In the genomic region with DNA sequence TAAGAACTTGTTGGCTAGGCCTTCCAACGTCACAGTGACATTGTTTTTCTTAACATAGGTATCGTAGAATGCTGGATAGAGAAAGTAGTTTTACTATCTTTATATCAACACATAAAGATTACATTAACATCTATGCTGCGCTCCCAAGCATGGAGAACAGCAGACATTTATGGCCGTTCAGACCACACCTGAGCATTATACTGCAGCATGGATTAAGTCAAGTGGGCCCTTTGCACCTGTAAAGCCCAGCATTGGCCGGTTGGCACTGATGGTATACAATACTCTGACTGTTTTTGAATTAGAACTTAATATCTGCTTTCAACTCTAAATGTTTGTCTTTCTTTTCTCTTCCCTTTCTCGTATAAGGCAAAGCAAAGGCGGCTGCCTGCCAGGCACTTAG, we compare ENCODE assay signal across 22 mouse cellular contexts. TPM values are rescaled to one million over a fixed set of nuclear protein-coding genes. Genes with fewer than 3 reads are reported as not detected.
DNase-seq lines count a peak whose midpoint lies in the region; ATAC-seq and TF ChIP-seq lines count a peak whose summit lies in the region.
"Had no signal": no experiment of that assay in that cellular context is flagged by ENCODE, and none has a peak within 500 bp of the region (broad histone marks: within the 10 kb centered on the region; RNA-seq: fewer than 3 reads in every experiment).

No protein-coding gene starts in this region.

- H3K27me3 ChIP-seq in midbrain, embryonic 13.5 days = no peaks in the 10 kb centered on the region
- H3K27me3 ChIP-seq in midbrain, embryonic 16.5 days (ENCODE audit: control insufficient read depth, insufficient read depth, low read depth, low read length) = no peaks in the 10 kb centered on the region
- H3K27me3 ChIP-seq in intestine, embryonic 15.5 days (replicated peaks) = no peaks in the 10 kb centered on the region
- no peaks in the 10 kb centered on the region for H3K27me3 ChIP-seq in intestine, postnatal 0 days (replicated peaks; ENCODE audit: control insufficient read depth, insufficient read depth, low read length)
- H3K27me3 ChIP-seq: CH12.LX; embryonic facial prominence, embryonic 12.5 days; forebrain, embryonic 13.5 days had no signal

- H3K9me3 ChIP-seq in midbrain, embryonic 13.5 days = no peaks in the 10 kb centered on the region
- no peaks in the 10 kb centered on the region for H3K9me3 ChIP-seq in midbrain, embryonic 16.5 days (replicated peaks; ENCODE audit: control insufficient read depth, low read length, poor library complexity, severe bottlenecking)
- H3K9me3 ChIP-seq in intestine, embryonic 15.5 days = no peaks in the 10 kb centered on the region
- H3K9me3 ChIP-seq in intestine, postnatal 0 days (ENCODE audit: control insufficient read depth) = no peaks in the 10 kb centered on the region
- H3K9me3 ChIP-seq: embryonic facial prominence, embryonic 10.5 days; embryonic facial prominence, embryonic 12.5 days; forebrain, embryonic 13.5 days had no signal

- no peak overlapping the region for H3K4me3 ChIP-seq in midbrain, embryonic 13.5 days (replicated peaks)
- no peak overlapping the region for H3K4me3 ChIP-seq in midbrain, embryonic 16.5 days (ENCODE audit: low read depth, low read length)
- H3K4me3 ChIP-seq in intestine, embryonic 15.5 days (replicated peaks) = no peak overlapping the region
- H3K4me3 ChIP-seq in intestine, postnatal 0 days (ENCODE audit: low read depth, low read length) = no peak overlapping the region
- H3K4me3 ChIP-seq: embryonic facial prominence, embryonic 10.5 days; embryonic facial prominence, embryonic 12.5 days; forebrain, embryonic 13.5 days had no signal

- 76% methylated on average over 7 of the region's 7 CpGs for WGBS in midbrain, embryonic 13.5 days
- WGBS in midbrain, embryonic 16.5 days = 70% methylated on average over 7 of the region's 7 CpGs
- WGBS in intestine, embryonic 15.5 days = 63% methylated on average over 7 of the region's 7 CpGs
- WGBS in intestine, postnatal 0 days = 41% methylated on average over 7 of the region's 7 CpGs

- no peak for ATAC-seq in midbrain, embryonic 13.5 days
- ATAC-seq in midbrain, embryonic 16.5 days = no peak
- ATAC-seq in intestine, embryonic 15.5 days = peak; percentile 65; the same call in 1 of the 2 replicates
- ATAC-seq in intestine, postnatal 0 days = peak; percentile 64
- ATAC-seq: activated CD4-positive, CD25-positive, alpha-beta regulatory T cell, adult 4 months; forebrain, embryonic 13.5 days; Patski had no signal

- no peak overlapping the region for H3K27ac ChIP-seq in midbrain, embryonic 13.5 days
- no peak overlapping the region for H3K27ac ChIP-seq in midbrain, embryonic 16.5 days (ENCODE audit: low read length)
- no peak overlapping the region for H3K27ac ChIP-seq in intestine, embryonic 15.5 days
- H3K27ac ChIP-seq in intestine, postnatal 0 days (ENCODE audit: low read depth, low read length) = no peak overlapping the region
- H3K27ac ChIP-seq: embryonic facial prominence, embryonic 10.5 days; embryonic facial prominence, embryonic 12.5 days; forebrain, embryonic 13.5 days had no signal

- intact Hi-C loops in left cerebral cortex, postnatal 4 days (cut with DNase I) = no loop called here

- TF ChIP-seq CTCF in intestine, postnatal 0 days (IDR thresholded peaks at IDR 0.05; ENCODE audit: low read depth) = no peak

- no peak overlapping the region for H3K9ac ChIP-seq in midbrain, embryonic 13.5 days (replicated peaks)
- H3K9ac ChIP-seq in midbrain, embryonic 16.5 days (ENCODE audit: low read depth, low read length) = no peak overlapping the region
- no peak overlapping the region for H3K9ac ChIP-seq in intestine, embryonic 15.5 days
- no peak overlapping the region for H3K9ac ChIP-seq in intestine, postnatal 0 days (ENCODE audit: low read depth, low read length)
- H3K9ac ChIP-seq: embryonic facial prominence, embryonic 12.5 days; forebrain, embryonic 13.5 days had no signal

- H3K4me1 ChIP-seq in midbrain, embryonic 13.5 days (replicated peaks) = peaks cover 22% of the 10 kb centered on the region
- H3K4me1 ChIP-seq in midbrain, embryonic 16.5 days (ENCODE audit: control insufficient read depth, insufficient read depth, low read length) = peaks cover 29% of the 10 kb centered on the region
- 0 out of 2 replicates have a peak, but pooled peaks cover 8% of the 10 kb centered on the region for H3K4me1 ChIP-seq in intestine, embryonic 15.5 days (replicated peaks)
- no peaks in the 10 kb centered on the region for H3K4me1 ChIP-seq in intestine, postnatal 0 days (replicated peaks; ENCODE audit: control insufficient read depth, insufficient read depth, low read length)

- no peaks in the 10 kb centered on the region for H3K36me3 ChIP-seq in midbrain, embryonic 13.5 days
- no peaks in the 10 kb centered on the region for H3K36me3 ChIP-seq in midbrain, embryonic 16.5 days (ENCODE audit: control insufficient read depth, insufficient read depth, low read length)
- no peaks in the 10 kb centered on the region for H3K36me3 ChIP-seq in intestine, embryonic 15.5 days
- no peaks in the 10 kb centered on the region for H3K36me3 ChIP-seq in intestine, postnatal 0 days (ENCODE audit: control insufficient read depth, insufficient read depth)
- H3K36me3 ChIP-seq: embryonic facial prominence, embryonic 10.5 days; embryonic facial prominence, embryonic 12.5 days; G1E had no signal

- peak; percentile 13 for DNase-seq in heart, adult 11 months
- no peak for DNase-seq in heart, adult 9 months (ENCODE audit: low spot score in 2 of 2)
- DNase-seq in left cerebral cortex, postnatal 4 days = no peak
- DNase-seq in kidney, postnatal 10 days = no peak
- DNase-seq: adrenal gland, adult 8-10 months; B cell, adult 2 months; cerebellum, adult 11-12 months; cerebellum, adult 2 months; cerebellum, adult 9-10 months; cerebellum, postnatal 10 days; cerebellum, postnatal 25 days had no signal

- H3K4me2 ChIP-seq in midbrain, embryonic 13.5 days (replicated peaks) = 0 out of 2 replicates have a peak overlapping the region, but pooled peaks have one; percentile 24
- H3K4me2 ChIP-seq in midbrain, embryonic 16.5 days (ENCODE audit: low read length) = no peak overlapping the region
- no peak overlapping the region for H3K4me2 ChIP-seq in intestine, embryonic 15.5 days (replicated peaks)
- H3K4me2 ChIP-seq in intestine, postnatal 0 days (replicated peaks; ENCODE audit: low read depth) = peak overlapping the region; percentile 28
- H3K4me2 ChIP-seq: embryonic facial prominence, embryonic 12.5 days; forebrain, embryonic 13.5 days had no signal

RNA-seq across cellular contexts. Expression of gene Plcl2, which starts 4.8 kb away (rescaled TPM):
- polyA plus RNA-seq in midbrain, embryonic 13.5 days (2015; fragmentation: Nextera tagmentation; extraction: Ambion mirVana) = 7.5 and 8.0 TPM in 2 replicates
- polyA plus RNA-seq in midbrain, embryonic 16.5 days (2015; fragmentation: Nextera tagmentation; extraction: Ambion mirVana) = 9.2 and 9.7 TPM in 2 replicates
- 4.7 and 4.9 TPM in 2 replicates for polyA plus RNA-seq in intestine, embryonic 15.5 days (2015; fragmentation: Nextera tagmentation; extraction: Ambion mirVana)
- polyA plus RNA-seq in intestine, postnatal 0 days (2015; fragmentation: Nextera tagmentation; extraction: Ambion mirVana) = 4.3 and 4.8 TPM in 2 replicates
- 10 to 100 TPM; 51.2 to 52.0 TPM for total RNA-seq in left cerebral cortex, postnatal 4 days (2021)
- polyA plus RNA-seq: G1E, Patski had no signal

Comparison
In these comparisons a context has a peak if more than half of its experiments do, and no peak if none do; other contexts are left out.
1. H3K4me2 ChIP-seq: peak in midbrain, embryonic 13.5 days (single experiment) and intestine, postnatal 0 days (single experiment); none in midbrain, embryonic 16.5 days (single experiment) and intestine, embryonic 15.5 days (single experiment).
2. ATAC-seq: peak in intestine, embryonic 15.5 days (single experiment) and intestine, postnatal 0 days (single experiment); none in midbrain, embryonic 13.5 days (single experiment) and midbrain, embryonic 16.5 days (single experiment).